Mouse (Mus musculus): ENCODE measurements around the gene Cd69.

DNA sequence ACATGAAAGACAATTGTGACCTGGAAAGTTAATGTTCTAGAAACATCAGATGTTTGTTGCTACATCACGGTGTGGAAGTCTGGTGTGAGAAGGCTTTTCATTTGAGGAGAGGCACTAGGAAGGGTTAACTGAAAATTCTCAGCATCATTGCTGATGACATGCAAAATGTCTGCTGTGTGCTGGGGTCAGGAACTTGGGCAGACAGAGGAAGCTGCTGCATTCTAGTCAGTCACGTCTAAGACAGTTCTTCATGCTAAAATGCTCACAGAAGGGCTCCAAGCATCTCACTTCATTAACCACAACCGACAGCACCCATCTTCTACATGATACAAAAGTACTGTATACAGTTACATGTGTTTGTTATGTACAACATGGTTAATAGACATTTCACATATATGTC, 8.0 kb upstream of the Cd69 start:
- TF ChIP-seq GATA1 (IDR thresholded peaks at IDR 0.05; ENCODE audit: borderline replicate concordance, low read length) (no peak), FLI1 (IDR thresholded peaks at IDR 0.05; ENCODE audit: low read length) (no peak)
